Mouse (Mus musculus) lung, postnatal 0 days (tissue): ENCODE measurements at regions not wholly inside any gene's neighbourhood (a gene's known extent, or its start where the extent isn't known, plus 50 kb on each side); places are given as distances from the start of the nearest gene placed in this dataset.

Source experiments
- ATAC-seq: fragments of 200-750 bp; cut with Nextera tagmentation; 2 replicates; pipeline ENCODE4 v1.8.0; 2017; ENCODE audit warnings: moderate library complexity
- DNase-seq: peaks from one replicate; pipeline ENCODE4 v3.0.0-alpha.2; 2016; ENCODE audit warnings: low spot score
- H3K27ac ChIP-seq: fragments of 300-500 bp; sonication (generic); 2 replicates; pipeline ENCODE4 v1.5.1; 2014; ENCODE audit warnings: antibody characterized with exemption, mild to moderate bottlenecking, low read length, mixed read lengths
- H3K27me3 ChIP-seq: fragments of 300-500 bp; sonication (generic); replicated peaks from 2 replicates; pipeline ENCODE4 v1.6.1; 2014; ENCODE audit warnings: low read length, mixed read lengths; ENCODE audit not compliant: insufficient read depth
- H3K36me3 ChIP-seq: fragments of 300-500 bp; sonication (generic); 2 replicates; pipeline ENCODE4 v1.6.1; 2014; ENCODE audit warnings: low read length, mixed read lengths; ENCODE audit not compliant: insufficient read depth
- H3K4me1 ChIP-seq: fragments of 300-500 bp; sonication (generic); 2 replicates; pipeline ENCODE4 v1.6.1; 2014; ENCODE audit warnings: antibody characterized with exemption, low read depth, low read length, mixed read lengths; ENCODE audit not compliant: insufficient read depth
- H3K4me2 ChIP-seq: fragments of 300-500 bp; sonication (generic); replicated peaks from 2 replicates; pipeline ENCODE4 v1.6.1; 2014; ENCODE audit warnings: low read depth, mild to moderate bottlenecking, low read length, moderate library complexity, mixed read lengths
- H3K4me3 ChIP-seq: fragments of 300-500 bp; sonication (generic); 2 replicates; pipeline ENCODE4 v1.5.1; 2014; ENCODE audit warnings: low read depth, low read length
- H3K9ac ChIP-seq: fragments of 300-500 bp; sonication (generic); replicated peaks from 2 replicates; pipeline ENCODE4 v1.6.1; 2014; ENCODE audit warnings: low read depth, mild to moderate bottlenecking
- H3K9me3 ChIP-seq: fragments of 300-500 bp; sonication (generic); 2 replicates; pipeline ENCODE4 v1.6.1; 2016; ENCODE audit warnings: low read length, mixed read lengths
- CTCF ChIP-seq: IDR thresholded peaks from 2 replicates; pipeline ENCODE4 v1.5.1; 2016; ENCODE audit warnings: antibody characterized with exemption, mild to moderate bottlenecking
- EP300 ChIP-seq: IDR thresholded peaks from 2 replicates; pipeline ENCODE4 v1.6.1; 2016; ENCODE audit warnings: antibody characterized with exemption, mild to moderate bottlenecking, control low read depth
- WGBS: fragments of 180-500 bp; shearing (Covaris S2); extraction: QIAGEN DNeasy Blood & Tissue Kit; methylation state at CpG from one replicate; pipeline ENCODE4 v1.1.7; 2014; 5-methylcytosine and 5-hydroxymethylcytosine counted together

DNA sequence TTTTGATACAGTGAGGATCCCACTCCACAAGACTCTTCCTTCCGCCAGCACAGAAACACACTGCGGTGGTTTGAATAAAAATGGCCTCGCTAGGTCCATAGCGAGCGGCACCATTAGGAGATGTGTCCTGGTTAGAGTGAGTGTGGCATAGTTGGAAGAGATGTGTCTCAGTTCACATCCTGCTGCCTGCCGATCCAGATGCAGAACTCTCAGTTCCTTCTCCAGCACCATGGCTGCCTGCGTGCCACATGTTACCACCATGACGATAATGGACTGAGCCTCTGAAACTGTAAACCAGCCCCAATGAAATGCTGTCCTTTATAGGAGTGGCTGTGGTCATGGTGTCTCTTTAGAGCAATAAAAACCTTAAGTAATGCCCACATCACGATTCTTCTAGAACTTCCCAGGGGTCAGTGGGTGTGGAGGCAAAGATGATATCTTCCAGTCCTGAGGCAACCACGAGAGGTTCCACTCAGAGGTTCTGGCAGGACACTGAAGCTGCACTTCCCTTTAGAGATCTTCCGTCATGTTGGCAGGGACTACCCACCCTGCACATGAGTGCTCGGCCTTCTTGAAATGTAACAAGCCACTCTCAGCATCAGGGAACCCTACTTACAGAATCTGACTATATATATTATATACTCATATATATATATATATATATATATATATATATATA lies 167.3 kb downstream of the Irs2 start:
- no peaks in the 10 kb centered on the region for H3K36me3 ChIP-seq
- no peak overlapping the region for H3K9ac ChIP-seq
- no peaks in the 10 kb centered on the region for H3K27me3 ChIP-seq
- no peak overlapping the region for H3K4me3 ChIP-seq
- no peak for ATAC-seq
- 91% methylated on average over 12 of the region's 12 CpGs for WGBS
- DNase-seq: no peak
- H3K27ac ChIP-seq: no peak overlapping the region
- no peaks in the 10 kb centered on the region for H3K9me3 ChIP-seq
- no peaks in the 10 kb centered on the region for H3K4me1 ChIP-seq
- no peak overlapping the region for H3K4me2 ChIP-seq
- TF ChIP-seq CTCF (no peak), EP300 (no peak)

DNA sequence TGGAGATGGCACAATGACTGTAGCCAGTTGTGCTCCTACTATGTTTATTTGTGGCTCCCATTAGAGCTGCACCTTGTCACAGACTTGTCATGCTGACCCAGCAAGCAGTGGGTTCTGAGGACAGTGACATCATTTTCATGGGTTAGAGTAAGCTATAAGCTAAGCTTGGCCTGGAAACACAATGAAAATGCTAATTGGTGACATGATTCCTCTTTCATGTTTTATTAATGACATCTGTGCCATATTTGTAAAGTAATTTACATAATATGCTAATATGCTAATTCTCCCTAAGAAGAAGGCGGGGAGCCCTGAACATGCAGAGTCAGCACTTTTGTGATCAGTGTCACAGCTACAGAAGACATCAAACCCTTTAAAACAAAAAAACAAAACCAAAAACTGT lies 168.2 kb downstream of the Irs2 start:
- Histone ChIP-seq H3K36me3 (no peaks in the 10 kb centered on the region), H3K27me3 (no peaks in the 10 kb centered on the region), H3K27ac (no peak overlapping the region), H3K9me3 (no peaks in the 10 kb centered on the region), H3K4me3 (no peak overlapping the region), H3K4me2 (no peak overlapping the region), H3K4me1 (no peaks in the 10 kb centered on the region), H3K9ac (no peak overlapping the region)
- ATAC-seq (no peak), DNase-seq (no peak)
- no peak for TF ChIP-seq EP300
- no peak for TF ChIP-seq CTCF
- 74% methylated on average over 1 of the region's 1 CpGs for WGBS

DNA sequence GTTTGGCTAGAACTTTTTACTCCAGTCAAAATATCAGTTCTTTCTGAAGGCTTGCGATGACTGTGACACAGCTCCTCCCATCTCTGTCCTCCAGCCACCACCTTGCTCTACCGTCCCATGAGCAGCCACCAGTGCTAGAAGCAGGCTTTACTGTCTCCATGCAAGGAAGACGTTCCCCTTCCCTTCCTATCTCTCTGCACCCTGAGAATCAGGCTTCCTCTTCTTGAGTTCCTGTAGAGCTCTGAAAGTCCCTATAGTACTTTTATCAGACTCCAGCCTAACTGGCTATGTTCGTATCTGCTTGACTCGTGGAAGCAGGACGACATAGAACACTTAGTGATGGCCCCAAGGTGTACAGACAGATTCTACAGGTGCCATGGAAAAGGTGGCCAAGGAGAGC lies 173.2 kb downstream of the Irs2 start:
- no peak overlapping the region for H3K4me3 ChIP-seq
- TF ChIP-seq EP300 (no peak), CTCF (no peak)
- no peak for DNase-seq
- no peak overlapping the region for H3K9ac ChIP-seq
- no peaks in the 10 kb centered on the region for H3K27me3 ChIP-seq
- ATAC-seq: no peak
- WGBS: 70% methylated on average over 6 of the region's 6 CpGs
- no peak overlapping the region for H3K4me2 ChIP-seq
- no peaks in the 10 kb centered on the region for H3K36me3 ChIP-seq
- H3K9me3 ChIP-seq: no peaks in the 10 kb centered on the region
- H3K4me1 ChIP-seq: no peaks in the 10 kb centered on the region
- H3K27ac ChIP-seq: no peak overlapping the region

DNA sequence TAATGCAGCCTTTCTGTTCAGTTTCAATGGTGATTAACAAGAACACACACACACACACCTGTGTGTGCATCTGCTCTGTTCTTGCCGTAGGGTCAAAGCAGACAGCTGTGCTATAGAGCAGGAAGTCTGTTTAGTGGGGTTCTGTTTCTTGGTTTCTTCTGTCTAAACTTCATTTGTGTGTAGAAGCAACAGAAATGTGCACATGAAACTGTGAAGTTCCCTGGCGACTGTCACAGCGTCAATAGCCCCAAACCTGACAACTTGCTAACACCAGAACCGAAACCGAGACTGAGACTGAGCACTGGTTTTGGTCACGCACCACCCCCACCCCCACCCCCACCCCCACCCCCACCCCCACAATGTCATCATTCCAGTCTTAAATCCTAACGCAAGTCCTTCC lies 176.4 kb downstream of the Irs2 start:
- Histone ChIP-seq H3K9ac (no peak overlapping the region), H3K4me1 (no peaks in the 10 kb centered on the region), H3K9me3 (no peaks in the 10 kb centered on the region), H3K27ac (no peak overlapping the region), H3K36me3 (no peaks in the 10 kb centered on the region), H3K4me2 (no peak overlapping the region), H3K4me3 (no peak overlapping the region), H3K27me3 (no peaks in the 10 kb centered on the region)
- TF ChIP-seq EP300: no peak
- no peak for TF ChIP-seq CTCF
- ATAC-seq (no peak), DNase-seq (no peak)
- WGBS: 83% methylated on average over 7 of the region's 7 CpGs

DNA sequence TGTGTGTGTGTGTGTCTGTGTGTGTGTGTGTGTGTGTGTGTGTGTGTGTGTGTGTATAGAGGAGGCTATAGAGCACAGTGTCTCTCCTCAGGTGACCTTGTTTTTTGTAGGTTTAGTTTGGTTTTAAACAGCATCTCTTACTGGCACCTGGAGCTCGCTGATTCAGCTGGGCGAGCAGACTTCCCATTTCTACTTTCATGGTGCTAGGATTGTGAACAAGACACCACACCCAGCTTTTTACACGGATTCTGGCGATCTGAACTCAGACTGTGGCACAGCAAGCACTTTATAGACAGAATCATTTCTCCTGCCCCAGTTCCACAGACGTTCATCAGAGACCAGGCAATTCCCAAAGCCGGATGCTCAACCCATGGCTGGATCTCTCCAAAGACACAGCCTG lies 177.0 kb downstream of the Irs2 start:
- H3K9ac ChIP-seq: no peak overlapping the region
- ATAC-seq: no peak
- WGBS: 69% methylated on average over 6 of the region's 6 CpGs

DNA sequence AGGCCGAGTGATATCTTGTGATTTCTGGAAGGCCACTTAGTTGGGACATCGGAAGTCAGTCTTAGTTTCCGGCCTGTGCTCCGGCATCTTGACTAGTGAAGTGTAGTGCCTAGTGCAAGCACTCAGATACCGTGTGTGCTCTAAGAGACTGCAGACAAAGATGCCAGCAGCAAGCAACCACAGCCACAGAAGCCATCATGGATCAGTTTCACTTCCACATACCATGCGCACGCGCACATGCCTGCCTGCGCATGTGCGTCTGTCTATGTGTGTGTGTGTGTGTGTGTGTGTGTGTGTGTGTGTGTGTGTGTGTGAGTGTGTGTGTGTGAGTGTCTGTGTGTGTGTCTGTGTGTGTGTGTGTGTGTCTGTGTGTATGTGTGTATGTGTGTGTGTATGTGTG lies 177.4 kb downstream of the Irs2 start:
- no peak overlapping the region for H3K4me2 ChIP-seq
- TF ChIP-seq EP300 (no peak), CTCF (no peak)
- no peaks in the 10 kb centered on the region for H3K9me3 ChIP-seq
- H3K4me3 ChIP-seq: no peak overlapping the region
- H3K9ac ChIP-seq: no peak overlapping the region
- no peak for DNase-seq
- H3K27ac ChIP-seq: no peak overlapping the region
- H3K4me1 ChIP-seq: no peaks in the 10 kb centered on the region
- 88% methylated on average over 10 of the region's 10 CpGs for WGBS
- no peaks in the 10 kb centered on the region for H3K27me3 ChIP-seq
- ATAC-seq: no peak
- no peaks in the 10 kb centered on the region for H3K36me3 ChIP-seq

More for the DNA sequence above, 177.0 kb downstream of the Irs2 start:
- no peak for DNase-seq
- Histone ChIP-seq H3K4me2 (no peak overlapping the region), H3K9me3 (no peaks in the 10 kb centered on the region), H3K27ac (no peak overlapping the region), H3K4me1 (no peaks in the 10 kb centered on the region), H3K36me3 (no peaks in the 10 kb centered on the region), H3K27me3 (no peaks in the 10 kb centered on the region), H3K4me3 (no peak overlapping the region)
- no peak for TF ChIP-seq EP300
- TF ChIP-seq CTCF: no peak

DNA sequence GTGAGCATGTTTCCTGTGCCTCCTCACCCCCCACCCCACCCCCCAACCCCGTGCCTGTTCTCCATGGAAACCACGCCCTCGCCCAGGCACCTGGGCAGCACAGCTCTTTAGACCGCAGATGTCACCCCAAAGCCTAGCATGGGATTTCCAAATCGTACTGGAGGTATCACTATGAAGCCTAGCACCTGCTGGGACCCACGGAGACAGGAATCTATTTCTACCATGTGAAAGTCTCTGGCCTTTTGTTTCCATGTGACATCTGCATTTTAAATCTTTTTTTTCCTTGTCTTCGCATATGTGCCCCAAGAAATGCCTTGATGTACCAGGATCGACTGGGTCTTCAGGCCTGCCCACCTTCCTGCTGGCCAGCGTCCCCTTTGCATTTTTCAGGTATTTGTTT lies 179.7 kb downstream of the Irs2 start:
- Histone ChIP-seq H3K9ac (no peak overlapping the region), H3K4me1 (no peaks in the 10 kb centered on the region), H3K36me3 (no peaks in the 10 kb centered on the region), H3K4me2 (no peak overlapping the region), H3K4me3 (no peak overlapping the region), H3K27me3 (no peaks in the 10 kb centered on the region), H3K27ac (no peak overlapping the region), H3K9me3 (no peaks in the 10 kb centered on the region)
- DNase-seq: no peak
- 42% methylated on average over 9 of the region's 9 CpGs for WGBS
- TF ChIP-seq EP300 (no peak), CTCF (no peak)
- no peak for ATAC-seq
